Mouse (Mus musculus) mouse embryonic stem cell (cell line): ENCODE measurements around the gene Fads3.

Source experiments
- in situ Hi-C, 2 experiments: fragments of 300-500 bp; cut with MboI; formaldehyde crosslinking; loops; 1 replicate in 1 of 2; 3 replicates in 1 of 2; pipeline ENCODE4 v1.14.3; 2019 to 2020; ENCODE audit warnings: low sequenced_read_pairs in 2 of 2, low pct_unique_long_range_greater_than_20kb in 1 of 2, mixed read lengths in 1 of 2; ENCODE audit not compliant: unreplicated experiment in 1 of 2

Gene Fads3

GRCm38 (mm10) chr19:10060783-10061590 lies 19.6 kb downstream of the Fads3 start:
- in situ Hi-C loops, result no loop called here

DNA sequence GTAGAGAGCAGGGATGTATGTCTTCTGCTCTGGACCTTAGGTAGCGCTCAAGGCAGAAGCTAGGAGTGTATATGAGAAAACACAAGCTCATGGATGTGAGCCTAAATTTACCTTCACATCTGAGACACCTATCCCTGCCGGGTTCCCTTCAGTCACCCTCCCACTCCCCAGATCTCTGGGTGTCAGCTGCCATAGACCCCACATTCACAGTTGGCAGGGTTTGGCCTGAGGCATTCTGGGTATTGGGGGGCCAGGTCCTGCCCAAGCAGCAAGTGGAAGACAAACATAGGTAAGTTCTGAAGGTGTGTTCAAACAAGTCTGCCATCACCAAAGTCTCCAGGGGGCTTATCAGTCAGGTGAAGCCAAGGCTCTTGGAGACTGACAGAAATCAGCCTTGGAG lies 20.3 kb downstream of the Fads3 start:
- in situ Hi-C loops, result no loop called here

DNA sequence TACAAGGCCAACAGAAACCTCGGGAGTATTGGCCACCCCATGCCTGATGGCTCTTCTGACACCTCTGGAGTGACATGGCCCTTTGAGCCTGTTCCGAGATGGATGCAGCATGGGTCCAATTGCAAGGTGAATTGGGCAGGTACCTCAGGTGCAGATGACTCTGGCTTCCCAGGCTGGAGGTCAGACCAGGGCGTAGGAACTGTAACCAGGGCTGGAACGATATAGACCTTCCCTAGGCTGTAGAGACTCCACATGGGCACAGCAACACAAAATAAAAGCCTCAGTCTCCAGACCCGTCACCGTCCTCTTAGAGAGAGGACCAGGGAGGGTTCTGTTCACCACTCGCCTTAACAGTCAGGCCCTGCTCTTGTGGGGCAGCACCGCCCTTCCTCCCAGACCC lies 20.9 kb downstream of the Fads3 start:
- in situ Hi-C loops, result no loop called here

DNA sequence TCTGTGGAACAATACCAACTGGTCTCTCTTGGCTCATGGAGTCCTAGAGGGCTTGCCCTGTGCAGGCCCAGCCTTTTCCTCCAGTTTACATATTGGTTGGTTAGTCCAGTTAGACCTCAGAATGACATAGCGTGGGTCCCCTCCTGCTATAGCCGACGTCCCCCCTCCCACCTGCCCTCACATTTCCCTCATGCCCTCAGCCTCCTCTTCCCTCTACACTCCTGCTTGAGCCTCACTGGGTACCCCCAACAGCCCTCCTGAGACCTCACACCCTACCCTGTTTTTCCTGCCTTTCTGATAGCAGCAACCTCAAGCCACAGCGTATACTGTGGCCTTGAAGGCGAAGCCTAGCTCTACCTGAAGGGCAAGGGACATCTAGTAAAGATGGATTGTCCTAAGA lies 21.5 kb downstream of the Fads3 start:
- in situ Hi-C loops, result no loop called here

DNA sequence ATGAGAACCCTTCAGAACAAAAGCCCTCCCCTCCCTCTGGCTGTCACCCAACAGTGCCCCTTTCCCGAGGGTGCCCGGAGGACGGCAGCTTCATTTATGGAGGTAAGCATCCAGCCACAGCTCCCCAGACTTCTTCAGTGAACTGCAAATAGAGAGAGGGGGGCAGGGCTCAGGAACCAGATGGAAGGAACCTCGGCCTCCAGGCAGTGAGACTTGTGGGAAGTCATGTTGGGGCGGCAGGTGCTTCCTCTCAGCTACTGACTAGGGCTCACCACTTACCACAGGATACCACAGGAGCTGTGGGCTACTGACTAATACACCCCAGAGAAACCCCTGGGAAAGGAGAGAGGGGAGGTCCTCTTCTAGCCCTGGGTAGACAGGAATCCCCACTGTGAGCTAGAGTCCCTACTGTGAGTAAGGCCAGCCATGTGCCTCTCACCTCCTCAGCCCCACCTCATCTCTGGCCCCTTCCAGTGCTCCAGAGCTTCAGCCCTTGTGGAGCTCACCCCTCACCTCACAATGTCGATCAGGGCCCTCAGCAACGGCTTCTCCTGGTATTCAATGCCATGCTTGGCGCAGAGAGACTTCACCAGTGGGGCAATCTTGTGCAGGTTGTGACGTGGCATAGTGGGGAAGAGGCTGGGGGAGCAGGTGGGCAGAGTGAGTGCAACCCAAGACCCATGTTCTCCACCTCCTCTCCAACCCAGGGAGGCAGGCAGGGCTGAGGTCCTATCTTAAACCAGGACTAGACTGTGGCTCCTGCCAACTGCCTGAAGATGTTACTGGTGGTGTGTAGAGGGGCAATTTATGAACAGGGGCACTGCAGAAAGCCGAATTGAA lies 23.0 kb downstream of the Fads3 start:
- in situ Hi-C loops, result no loop called here

DNA sequence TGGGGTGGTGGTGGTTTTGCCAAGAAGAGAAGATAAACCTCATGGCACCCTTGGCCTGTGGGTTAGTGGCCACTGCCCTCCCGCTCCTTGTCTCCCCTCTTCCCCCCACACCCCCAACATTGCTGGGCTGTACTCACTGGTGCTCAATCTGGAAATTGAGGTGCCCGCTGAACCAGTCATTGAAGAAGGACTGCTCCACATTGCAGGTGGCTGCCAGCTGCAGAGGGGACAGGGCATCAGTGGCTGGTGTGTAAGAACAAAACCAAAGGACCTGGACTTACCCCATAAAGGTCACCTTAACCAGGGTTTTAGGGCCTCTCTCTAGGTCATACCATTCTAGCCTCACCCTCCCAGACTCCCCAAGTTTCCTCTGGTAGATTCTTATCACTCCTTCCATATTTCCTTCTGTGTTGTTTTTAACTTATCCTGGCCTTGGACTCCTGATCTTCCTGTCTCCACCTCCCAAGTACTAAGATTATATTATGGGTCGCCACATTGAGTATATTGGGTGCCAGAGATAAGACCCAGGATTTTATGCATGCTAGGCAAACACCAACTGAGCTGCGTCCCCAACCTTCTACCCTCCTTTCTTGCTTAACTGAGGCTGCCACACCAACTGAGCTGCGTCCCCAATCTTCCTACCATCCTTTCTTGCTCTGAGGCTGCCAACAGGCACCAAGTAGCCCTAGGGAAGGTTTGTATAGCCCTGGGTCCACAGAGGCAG lies 24.3 kb downstream of the Fads3 start:
- in situ Hi-C loops, result no loop called here

GRCm38 (mm10) chr19:10066189-10066500 lies 24.8 kb downstream of the Fads3 start:
- in situ Hi-C loops, result no loop called here

GRCm38 (mm10) chr19:10066502-10066901 lies 25.1 kb downstream of the Fads3 start:
- in situ Hi-C loops, result no loop called here

DNA sequence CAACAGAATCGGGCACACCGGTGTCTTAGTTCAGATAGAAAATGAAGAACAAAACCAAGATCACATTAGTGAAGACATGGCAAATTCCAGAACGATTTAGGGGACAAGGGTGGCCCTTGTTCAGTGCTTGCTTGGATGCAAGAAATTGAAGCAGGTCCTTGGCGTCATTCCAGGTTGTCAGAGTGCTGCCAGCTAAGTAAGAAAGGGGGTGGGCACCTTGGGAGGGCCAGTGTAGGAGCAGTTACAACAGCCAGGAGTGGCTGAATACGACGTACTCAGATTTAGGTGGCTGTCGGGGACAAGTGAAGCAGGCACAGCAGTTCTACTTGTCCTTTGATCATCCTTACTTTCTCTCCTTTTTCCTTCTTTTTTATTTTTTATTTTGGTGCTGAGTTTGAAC lies 26.3 kb downstream of the Fads3 start:
- in situ Hi-C loops, result no loop called here

DNA sequence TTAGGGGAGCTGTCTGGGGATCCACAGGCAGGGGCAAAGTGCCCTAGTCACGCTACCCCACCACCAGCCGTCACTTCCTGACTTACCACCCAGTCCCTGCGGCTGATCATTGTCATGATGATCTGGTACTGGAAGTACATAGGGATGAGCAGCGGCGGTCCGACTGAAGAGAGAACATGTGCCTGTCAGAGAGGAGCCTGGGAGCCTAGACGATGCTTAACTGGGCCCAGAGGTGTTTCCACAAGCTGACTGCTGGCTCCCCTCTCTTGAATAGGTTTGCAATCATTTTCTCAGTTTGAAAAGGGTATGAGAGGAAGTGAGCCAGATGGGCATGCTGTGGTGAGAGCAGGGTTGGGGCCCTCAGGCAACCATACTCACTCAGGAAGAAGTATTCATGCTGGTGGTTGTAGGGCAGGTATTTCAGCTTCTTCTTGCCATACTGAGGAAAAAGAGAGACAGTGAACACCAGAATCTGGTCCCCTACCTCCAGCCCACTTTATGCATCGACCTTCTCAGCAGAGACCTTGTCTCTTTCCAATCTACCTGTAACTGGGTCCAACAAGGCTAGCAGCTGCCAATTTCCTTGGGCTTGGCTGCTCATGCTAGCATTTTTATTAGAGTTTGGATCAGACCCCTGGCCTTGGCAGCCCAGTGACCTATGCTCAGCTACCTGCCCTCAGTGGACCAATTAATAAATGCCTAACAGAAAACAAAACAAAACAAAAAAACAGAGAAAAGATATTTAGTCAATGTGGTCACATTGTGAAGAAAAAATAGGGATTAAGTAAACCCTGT lies 29.0 kb downstream of the Fads3 start:
- in situ Hi-C loops, result loop anchor here in 1 of 2 experiments (10.0 kb wide), 1 partner anchor 124 kb away; no protein-coding TSS in a partner anchor

DNA sequence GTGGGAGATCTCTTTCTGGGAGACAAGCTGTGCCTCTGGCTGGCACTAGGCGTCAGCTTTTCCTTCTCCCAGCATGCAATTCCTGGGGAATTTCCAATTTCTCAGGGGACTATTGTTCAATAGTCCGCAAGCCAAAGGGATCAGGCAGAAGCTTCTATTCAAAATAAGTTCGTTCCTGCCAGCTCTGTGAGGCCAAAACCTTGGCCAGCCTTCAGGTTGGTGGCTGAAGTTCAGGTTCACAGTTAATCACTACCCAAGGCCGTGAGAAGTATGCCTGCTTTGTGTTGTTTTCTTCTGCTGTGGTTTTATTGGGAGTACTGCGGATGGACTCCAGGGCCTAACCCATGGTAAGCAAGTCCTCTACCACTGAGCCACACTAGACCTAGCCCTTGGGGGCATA lies 29.8 kb downstream of the Fads3 start:
- in situ Hi-C loops, result loop anchor here in 1 of 2 experiments (10.0 kb wide), 1 partner anchor 124 kb away; no protein-coding TSS in a partner anchor

GRCm38 (mm10) chr19:10071892-10072291 lies 30.5 kb downstream of the Fads3 start:
- in situ Hi-C loops, result loop anchor here in 1 of 2 experiments (10.0 kb wide), 1 partner anchor 123 kb away; no protein-coding TSS in a partner anchor

DNA sequence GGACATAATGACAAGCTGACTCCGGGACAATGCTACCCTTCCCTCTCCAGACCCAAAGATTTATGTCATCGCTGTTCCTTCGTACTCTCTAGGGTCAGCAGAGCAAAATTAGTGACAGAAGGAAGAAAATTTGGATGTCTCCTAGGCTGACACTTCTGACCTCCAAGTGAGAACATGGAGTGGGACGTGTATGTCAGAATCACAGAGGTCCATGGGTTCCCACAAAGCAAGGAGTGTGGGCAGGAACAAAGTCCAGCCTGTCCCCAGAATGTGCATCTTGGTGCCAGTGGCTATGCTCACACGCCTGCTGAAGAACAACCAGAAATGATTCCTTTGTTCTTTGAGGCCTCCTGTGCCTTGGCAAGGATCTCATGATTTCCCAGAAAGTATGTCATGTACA lies 31.8 kb downstream of the Fads3 start:
- in situ Hi-C loops, result loop anchor here in 1 of 2 experiments (10.0 kb wide), 1 partner anchor 122 kb away; no protein-coding TSS in a partner anchor

- in situ Hi-C loops, result loop anchor here in 1 of 2 experiments (10.0 kb wide), 1 partner anchor 116 kb away; no protein-coding TSS in a partner anchor
These were observed 37.0 kb downstream of the Fads3 start for GRCm38 (mm10) chr19:10078392-10078791.

- in situ Hi-C loops, result no loop called here
These were observed 39.0 kb downstream of the Fads3 start for GRCm38 (mm10) chr19:10080384-10080783.

DNA sequence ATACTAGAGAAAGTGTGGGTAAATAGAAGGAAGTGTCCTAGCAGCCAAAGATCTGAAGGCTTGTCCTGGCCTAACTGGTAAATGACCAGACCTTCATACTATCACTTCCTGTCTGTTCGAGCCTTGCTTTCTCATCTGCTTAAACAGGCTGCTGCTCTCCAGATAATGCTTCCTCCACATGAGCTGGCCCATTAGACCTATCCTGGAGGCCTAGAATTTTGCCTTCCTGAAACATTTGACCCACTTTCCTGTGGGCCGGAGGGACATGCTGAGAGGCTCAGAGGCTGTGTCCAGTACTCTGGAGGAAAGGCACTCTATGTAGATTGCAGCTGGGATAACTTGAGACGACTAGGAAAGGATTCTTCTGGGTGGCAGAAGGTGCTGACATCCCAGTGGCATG lies 40.7 kb downstream of the Fads3 start:
- in situ Hi-C loops, result no loop called here

- in situ Hi-C loops, result no loop called here
These were observed 44.1 kb downstream of the Fads3 start for GRCm38 (mm10) chr19:10085454-10085853.

DNA sequence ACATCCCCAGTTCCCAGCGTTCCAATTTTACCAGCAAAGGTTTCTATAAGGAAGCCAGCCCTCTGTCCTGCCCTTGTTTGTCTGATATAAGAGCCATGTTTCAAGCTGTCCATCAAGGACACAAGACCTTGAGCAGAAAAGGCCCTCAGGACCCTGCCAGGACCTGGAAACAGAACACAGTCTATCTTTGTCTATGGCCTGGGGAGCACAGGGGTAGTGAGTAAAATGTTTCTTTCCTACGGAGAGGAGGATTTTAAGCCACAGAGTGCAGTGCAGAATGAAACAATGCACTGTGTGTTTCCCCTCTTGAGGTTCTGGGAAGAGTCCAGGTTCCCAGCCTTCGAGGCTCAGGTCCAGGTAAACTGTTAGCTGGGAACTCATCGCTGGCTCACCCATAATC lies 45.6 kb downstream of the Fads3 start:
- in situ Hi-C loops, result no loop called here
